Mouse (Mus musculus) fibroblast of lung, adult 2 months (primary cell): ENCODE data around the gene Csf2ra.
"Not testable (repeated sequence)": the region's sequence is repeated elsewhere in the genome, so short reads cannot be mapped to it uniquely, and the experiment has no call there.

Source experiments
- DNase-seq: peaks from one replicate; pipeline ENCODE4 v3.0.0-alpha.2; 2011; ENCODE audit warnings: low read depth

The Csf2ra gene

GRCm38 (mm10) chr19:61224678-61225525 lies 3.3 kb downstream of the Csf2ra start:
- no peak for DNase-seq

DNA sequence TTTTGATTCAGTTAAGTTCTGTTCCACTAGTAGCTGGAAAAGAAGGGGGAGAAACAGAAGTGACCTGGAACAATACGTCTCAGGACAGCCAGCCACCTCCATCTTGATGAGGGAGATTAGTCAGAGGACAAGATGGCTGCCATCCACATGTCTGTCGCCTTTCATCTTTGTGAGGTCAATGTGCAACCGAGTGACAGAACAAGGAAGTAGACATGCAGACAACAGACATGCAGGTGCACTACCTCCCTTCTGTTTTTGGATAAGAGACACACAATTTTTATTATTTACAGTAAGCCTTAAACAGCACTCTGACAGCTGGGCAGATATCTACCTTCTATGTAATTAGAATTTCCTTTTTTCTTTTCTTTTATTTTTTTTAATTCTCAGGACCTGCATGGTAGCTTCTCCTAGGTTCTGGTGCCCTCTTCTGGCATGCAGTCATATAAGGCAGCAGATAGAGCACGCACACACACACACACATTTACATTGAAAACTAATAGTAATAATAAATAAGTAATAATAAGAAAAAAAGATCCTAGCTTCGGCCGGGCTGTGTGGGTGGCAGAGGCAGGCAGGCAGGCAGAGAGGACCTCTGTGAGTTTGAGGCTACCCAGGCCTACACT lies 4.4 kb downstream of the Csf2ra start:
- DNase-seq = no peak

- not testable (repeated sequence) for DNase-seq
Observed at GRCm38 (mm10) chr19:61207506-61207905, 20.7 kb downstream of the Csf2ra start.

DNA sequence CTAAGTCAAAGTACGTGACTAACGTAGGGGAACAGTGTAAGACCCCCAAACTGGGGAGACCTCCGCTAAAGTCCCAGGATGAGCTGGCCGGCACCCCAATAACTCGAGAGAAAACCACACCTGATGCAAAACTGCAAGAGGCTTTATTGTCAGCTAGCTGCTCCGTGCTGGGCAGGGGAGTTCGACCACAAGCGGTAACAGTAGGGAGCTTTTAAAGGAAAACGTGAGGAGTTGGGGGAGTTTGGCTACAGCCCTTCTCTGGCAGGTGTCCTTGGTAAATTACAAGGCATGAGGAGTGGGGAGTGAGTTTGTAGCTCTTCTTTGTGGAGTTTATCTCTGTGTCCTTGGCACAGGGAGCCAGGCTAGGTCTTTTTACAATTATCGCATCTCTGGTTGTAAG lies 28.4 kb downstream of the Csf2ra start:
- DNase-seq = no peak

DNA sequence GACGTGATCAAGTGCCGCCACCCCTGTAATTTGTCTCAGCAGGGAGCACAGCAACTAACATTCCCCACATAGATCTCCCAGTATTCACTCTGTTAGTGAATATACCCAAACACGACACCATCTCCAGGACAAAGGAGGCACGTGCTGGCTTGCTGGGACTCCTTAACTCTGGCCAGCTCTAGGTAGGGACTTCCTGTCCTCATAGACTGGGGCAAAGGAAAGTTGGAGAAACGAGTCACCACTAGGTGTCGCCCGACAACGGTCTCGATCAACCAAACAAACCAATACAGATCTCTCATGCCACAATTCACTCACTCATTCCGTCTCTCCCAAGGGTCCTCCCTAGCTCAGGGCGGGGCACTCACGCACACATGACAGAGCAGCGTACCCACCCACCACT lies 28.9 kb downstream of the Csf2ra start:
- peak; percentile 63 for DNase-seq

- DNase-seq = not testable (repeated sequence)
Observed at GRCm38 (mm10) chr19:61183590-61183989, 44.6 kb downstream of the Csf2ra start, which contains the start of gene Gm6020. Gene Gm6020, plus strand, starts transcription at chr19:61183890.

DNA sequence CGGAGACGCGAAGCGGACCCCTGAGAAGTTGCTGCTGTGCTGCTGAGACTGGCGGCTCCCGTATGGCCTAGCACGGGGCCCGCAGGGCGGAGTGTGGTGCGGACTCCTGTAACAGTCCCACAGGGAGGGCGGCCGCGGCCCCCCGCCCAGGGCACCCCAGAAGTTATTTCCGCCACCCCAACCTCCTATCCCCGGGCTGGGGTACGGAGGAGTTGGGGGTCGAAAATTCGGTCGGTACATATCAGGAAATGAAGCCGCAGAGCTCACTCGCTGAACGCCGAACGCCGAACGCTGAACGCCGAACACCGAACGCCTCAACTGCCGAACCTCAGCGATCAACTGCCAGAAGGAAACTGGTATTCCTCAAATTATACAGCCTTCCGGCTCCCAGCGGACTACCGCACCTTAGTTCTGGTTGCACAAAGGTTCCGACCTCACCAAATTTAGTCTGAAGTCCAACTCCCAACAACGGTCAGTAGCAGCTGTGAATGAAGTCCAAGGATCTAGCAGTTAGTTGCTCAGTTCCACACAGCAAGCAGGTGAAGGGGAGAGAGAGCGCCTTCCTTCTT lies 52.4 kb downstream of the Csf2ra start, which contains the start of gene Gm7102:
TSS of gene Gm7102 (minus strand) at position 554 of the 569 bp plus-strand sequence.
- DNase-seq = no peak
